Mouse (Mus musculus) heart, embryonic 14.5 days (tissue): Measurements from ENCODE around the gene Lmo4. TPM values are rescaled to one million over a fixed set of nuclear protein-coding genes. Genes with fewer than 3 reads are reported as not detected.

Experiments
- ATAC-seq: fragments of 200-750 bp; cut with Nextera tagmentation; 2 replicates; pipeline ENCODE4 v1.8.0; 2017; ENCODE audit warnings: low read depth, moderate TSS enrichment; ENCODE audit not compliant: insufficient number of reproducible peaks, insufficient read depth, low FRiP score
- H3K27ac ChIP-seq, 2 experiments: fragments of 200-500 bp in 1 of 2; fragments of 300-500 bp in 1 of 2; sonication (generic) in 1 of 2; replicated peaks in 1 of 2; 2 replicates each; pipeline ENCODE4 v1.5.1; 2012 to 2014; ENCODE audit warnings: low read depth in 2 of 2, low read length in 2 of 2, control low read depth in 1 of 2, mild to moderate bottlenecking in 1 of 2, mixed read lengths in 1 of 2; ENCODE audit not compliant: control insufficient read depth in 1 of 2, insufficient read depth in 1 of 2
- H3K27me3 ChIP-seq: fragments of 300-500 bp; sonication (generic); 2 replicates; pipeline ENCODE4 v1.6.1; 2014; ENCODE audit warnings: mild to moderate bottlenecking, low read length, control low read depth; ENCODE audit not compliant: control insufficient read depth, insufficient read depth
- H3K36me3 ChIP-seq: fragments of 300-500 bp; sonication (generic); 2 replicates; pipeline ENCODE4 v1.6.1; 2014; ENCODE audit warnings: mild to moderate bottlenecking, control low read depth, low read length, mixed read lengths; ENCODE audit not compliant: control insufficient read depth, insufficient read depth
- H3K4me1 ChIP-seq, 2 experiments: fragments of 200-500 bp in 1 of 2; fragments of 300-500 bp in 1 of 2; sonication (generic) in 1 of 2; 2 replicates each; pipeline ENCODE4 v1.6.1; 2012 to 2014; ENCODE audit warnings: low read length in 2 of 2, control low read depth in 1 of 2, mixed read lengths in 1 of 2; ENCODE audit not compliant: control insufficient read depth in 2 of 2, insufficient read depth in 2 of 2
- H3K4me2 ChIP-seq: fragments of 300-500 bp; sonication (generic); 2 replicates; pipeline ENCODE4 v1.6.1; 2014; ENCODE audit warnings: mild to moderate bottlenecking, low read length
- H3K4me3 ChIP-seq, 2 experiments: fragments of 200-500 bp in 1 of 2; fragments of 300-500 bp in 1 of 2; sonication (generic) in 1 of 2; 2 replicates each; pipeline ENCODE4 v1.5.1; 2012 to 2014; ENCODE audit warnings: low read length in 2 of 2, mild to moderate bottlenecking in 2 of 2, control low read depth in 1 of 2, low read depth in 1 of 2, moderate library complexity in 1 of 2; ENCODE audit not compliant: control insufficient read depth in 1 of 2, insufficient read depth in 1 of 2
- H3K9ac ChIP-seq: fragments of 300-500 bp; sonication (generic); 2 replicates; pipeline ENCODE4 v1.6.1; 2014; ENCODE audit warnings: mild to moderate bottlenecking, low read length
- H3K9me3 ChIP-seq: fragments of 300-500 bp; sonication (generic); 2 replicates; pipeline ENCODE4 v1.6.1; 2016; ENCODE audit warnings: low read length, control low read depth; ENCODE audit not compliant: control insufficient read depth
- WGBS: fragments of 180-500 bp; shearing (Covaris S2); extraction: QIAGEN DNeasy Blood & Tissue Kit; methylation state at CpG from one replicate; pipeline ENCODE4 v1.1.7; 2014; 5-methylcytosine and 5-hydroxymethylcytosine counted together
- polyA plus RNA-seq: library from polyadenylated mRNA; unstranded; fragments of >200 nt; fragmentation: Nextera tagmentation; extraction: Ambion mirVana; gene quantifications from 2 replicates; pipeline ENCODE4 v1.2.1, GENCODE M21; 2014

Gene Lmo4
- polyA plus RNA-seq, 1 experiment from 2014 or later, result 45.2 TPM

- Histone ChIP-seq H3K36me3 (no peaks in the 10 kb centered on the region), H3K9me3 (no peaks in the 10 kb centered on the region), H3K4me3 (no peak overlapping the region), H3K4me2 (no peak overlapping the region), H3K27ac (no peak overlapping the region), H3K9ac (no peak overlapping the region), H3K27me3 (no peaks in the 10 kb centered on the region), H3K4me1 (no peaks in the 10 kb centered on the region; a peak in 2 of 4 replicates)
- WGBS, result 84% methylated on average over 20 of the region's 20 CpGs
- ATAC-seq, result no peak
Measured at GRCm38 (mm10) chr3:144223377-144224105, 18.5 kb upstream of the Lmo4 start.

DNA sequence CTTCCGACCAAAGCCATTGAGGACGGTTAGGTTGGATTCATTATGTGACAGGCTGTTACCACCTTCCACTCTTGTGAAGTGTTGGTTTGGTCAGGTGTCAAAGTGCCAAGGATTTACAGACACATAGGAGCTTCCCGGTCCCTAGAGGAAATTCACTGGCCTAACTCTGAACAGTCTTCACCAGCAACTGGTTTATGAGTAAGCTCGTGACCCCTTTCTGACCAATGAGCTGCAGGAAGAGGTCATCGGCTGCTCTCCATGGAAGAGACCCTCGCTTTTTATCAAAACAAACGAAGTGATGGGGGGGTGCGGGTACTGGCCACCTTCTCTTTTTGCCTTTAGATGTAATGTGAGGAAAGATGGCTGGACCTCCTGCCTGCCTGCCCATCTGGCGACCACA, 17.4 kb upstream of the Lmo4 start:
- Histone ChIP-seq H3K9ac (no peak overlapping the region), H3K27me3 (no peaks in the 10 kb centered on the region), H3K4me3 (no peak overlapping the region), H3K27ac (no peak overlapping the region), H3K4me1 (no peaks in the 10 kb centered on the region; a peak in 2 of 4 replicates), H3K9me3 (no peaks in the 10 kb centered on the region), H3K36me3 (no peaks in the 10 kb centered on the region), H3K4me2 (no peak overlapping the region)
- ATAC-seq, result no peak
- 59% methylated on average over 9 of the region's 9 CpGs for WGBS

- no peak overlapping the region for H3K27ac ChIP-seq
- 0 out of 4 replicates have a peak, but pooled peaks cover 0 to 6% of the 10 kb centered on the region in 2 experiments for H3K4me1 ChIP-seq
- no peaks in the 10 kb centered on the region for H3K9me3 ChIP-seq
- H3K4me2 ChIP-seq, result no peak overlapping the region
- no peak for ATAC-seq
- H3K27me3 ChIP-seq, result no peaks in the 10 kb centered on the region
- no peak overlapping the region for H3K9ac ChIP-seq
- H3K36me3 ChIP-seq, result no peaks in the 10 kb centered on the region
- H3K4me3 ChIP-seq, result no peak overlapping the region
- 47% methylated on average over 5 of the region's 5 CpGs for WGBS
Measured at GRCm38 (mm10) chr3:144207498-144207897, 2.5 kb upstream of the Lmo4 start.

GRCm38 (mm10) chr3:144206942-144207341, 1.9 kb upstream of the Lmo4 start:
- Histone ChIP-seq H3K27me3 (no peaks in the 10 kb centered on the region), H3K9ac (no peak overlapping the region), H3K4me1 (0 out of 4 replicates have a peak, but pooled peaks cover 0 to 6% of the 10 kb centered on the region in 2 experiments), H3K36me3 (no peaks in the 10 kb centered on the region), H3K27ac (no peak overlapping the region), H3K4me2 (no peak overlapping the region), H3K4me3 (no peak overlapping the region), H3K9me3 (no peaks in the 10 kb centered on the region)
- no peak for ATAC-seq
- WGBS, result 96% methylated on average over 1 of the region's 1 CpGs

- H3K27me3 ChIP-seq, result no peaks in the 10 kb centered on the region
- no peak for ATAC-seq
- H3K9me3 ChIP-seq, result no peaks in the 10 kb centered on the region
- H3K4me2 ChIP-seq, result peak overlapping the region; percentile 95
- H3K27ac ChIP-seq, result peak overlapping the region; percentile 92 to 98
- peaks cover 0 to 11% of the 10 kb centered on the region in 2 experiments; a peak in 2 of 4 replicates for H3K4me1 ChIP-seq
- H3K9ac ChIP-seq, result peak overlapping the region; percentile 98
- WGBS, result 22% methylated on average over 3 of the region's 3 CpGs
- H3K36me3 ChIP-seq, result peaks cover 4% of the 10 kb centered on the region
- H3K4me3 ChIP-seq, result peak overlapping the region; percentile 95 to 97
Measured at GRCm38 (mm10) chr3:144206261-144206660, 1.2 kb upstream of the Lmo4 start.

DNA sequence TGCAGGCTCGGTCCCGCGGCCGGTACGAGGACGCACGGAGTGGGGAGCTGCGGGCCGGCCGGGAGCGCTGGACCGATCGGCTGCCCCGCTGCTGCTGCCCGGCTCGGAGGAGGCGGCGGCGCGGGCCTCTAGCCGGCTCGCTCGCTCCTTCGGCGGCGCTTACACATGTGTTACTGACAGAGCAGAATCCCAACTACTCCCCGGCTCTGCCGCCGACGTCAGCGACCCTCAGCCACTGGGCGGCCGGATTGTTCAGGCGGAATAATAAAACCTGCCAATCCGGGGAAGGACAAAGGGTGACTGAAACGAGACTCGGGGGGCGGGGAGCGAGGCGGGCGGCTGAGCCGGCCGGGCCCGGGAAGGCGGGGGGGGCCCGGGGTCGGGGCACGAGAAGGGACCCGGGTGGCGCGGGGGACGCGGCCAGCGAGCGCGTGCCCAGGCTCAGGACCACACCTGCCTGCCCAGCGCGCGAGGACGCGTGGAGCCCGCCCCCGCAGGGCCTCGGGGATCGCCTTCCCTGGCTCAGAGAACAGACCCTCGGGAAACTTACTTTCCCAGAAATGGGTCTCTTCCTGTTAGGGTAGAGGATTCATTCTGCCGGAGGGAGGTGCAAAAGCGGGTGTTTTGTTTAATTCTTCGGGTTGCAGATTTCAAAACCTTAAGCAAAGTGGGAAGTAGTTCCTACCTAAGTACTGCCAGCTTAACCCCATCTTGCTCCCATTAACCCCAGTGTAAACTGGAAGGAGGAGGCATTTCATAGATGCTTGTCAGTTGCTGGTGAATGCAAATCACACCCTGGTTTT, 532 bp upstream of the Lmo4 start:
- peak overlapping the region; percentile 96 to 98 for H3K27ac ChIP-seq
- peak overlapping the region; percentile 95 to 97 for H3K4me3 ChIP-seq
- WGBS, result under 1% methylated on average over 60 of the region's 69 CpGs
- peak; percentile 90 for ATAC-seq
- no peaks in the 10 kb centered on the region for H3K27me3 ChIP-seq
- no peaks in the 10 kb centered on the region for H3K9me3 ChIP-seq
- peak overlapping the region; percentile 98 for H3K9ac ChIP-seq
- peak overlapping the region; percentile 95 for H3K4me2 ChIP-seq
- H3K36me3 ChIP-seq, result peaks cover 9% of the 10 kb centered on the region
- H3K4me1 ChIP-seq, result peaks cover 0 to 16% of the 10 kb centered on the region in 2 experiments; a peak in 2 of 4 replicates

DNA sequence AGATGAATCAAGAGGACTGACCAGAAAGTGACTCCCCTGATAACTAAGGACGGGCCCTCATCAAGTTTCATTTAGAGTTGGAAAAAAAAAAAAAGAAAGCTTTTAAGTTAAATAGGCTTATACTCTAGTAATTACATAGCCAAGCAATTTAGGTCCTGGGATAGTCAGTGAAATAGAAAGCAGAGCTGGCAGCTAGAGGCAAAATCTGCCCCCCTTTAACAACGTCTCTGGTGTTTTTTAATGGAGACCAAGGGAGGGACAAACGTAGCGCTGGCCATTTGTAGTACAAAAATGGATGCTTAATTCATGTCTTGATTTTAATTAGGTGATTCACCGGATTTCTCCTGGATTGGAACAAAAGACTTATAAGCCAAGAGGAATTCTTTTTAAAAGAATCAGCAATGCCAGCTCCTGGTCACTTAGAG, 1.0 kb downstream of the Lmo4 start:
- ATAC-seq, result no peak
- Histone ChIP-seq H3K9me3 (no peaks in the 10 kb centered on the region), H3K4me1 (peaks cover 4 to 29% of the 10 kb centered on the region in 2 experiments; a peak in 3 of 4 replicates), H3K36me3 (peaks cover 18% of the 10 kb centered on the region), H3K27me3 (no peaks in the 10 kb centered on the region), H3K27ac (peak overlapping the region; percentile 96 to 98), H3K4me2 (peak overlapping the region; percentile 95), H3K9ac (peak overlapping the region; percentile 98), H3K4me3 (peak overlapping the region; percentile 95 to 97)
- WGBS, result 0% methylated on average over 5 of the region's 5 CpGs
